Mouse (Mus musculus) retina, embryonic 14.5 days (tissue): ENCODE data around the gene Spag5.

Source experiments
- DNase-seq: peaks from one replicate; pipeline ENCODE4 v3.0.0-alpha.2; 2015; ENCODE audit warnings: low spot score

The Spag5 gene

GRCm38 (mm10) chr11:78301357-78302084 lies at the start of gene Spag5:
TSS of gene Spag5 (plus strand) at chr11:78301529.
- peak; percentile 96 for DNase-seq

GRCm38 (mm10) chr11:78256618-78257017 lies 44.7 kb upstream of the Spag5 start:
- DNase-seq = no peak

- no peak for DNase-seq
These were observed 40.7 kb upstream of the Spag5 start for GRCm38 (mm10) chr11:78260489-78261258.

- peak; percentile 95 for DNase-seq
These were observed 39.7 kb upstream of the Spag5 start, which contains the start of gene 2610507B11Rik for GRCm38 (mm10) chr11:78261380-78262352. TSS of gene 2610507B11Rik (plus strand) at chr11:78261752.

GRCm38 (mm10) chr11:78262550-78262949 lies 38.8 kb upstream of the Spag5 start:
- peak; percentile 78 for DNase-seq

- no peak for DNase-seq
These were observed 35.8 kb upstream of the Spag5 start for GRCm38 (mm10) chr11:78265571-78265970.

GRCm38 (mm10) chr11:78271986-78272385 lies 29.3 kb upstream of the Spag5 start:
- DNase-seq = no peak

GRCm38 (mm10) chr11:78275596-78275995 lies 25.7 kb upstream of the Spag5 start:
- no peak for DNase-seq

- DNase-seq = peak; percentile 11
These were observed 25.2 kb upstream of the Spag5 start for GRCm38 (mm10) chr11:78276169-78276568.

- DNase-seq = no peak
These were observed 22.5 kb upstream of the Spag5 start for GRCm38 (mm10) chr11:78278853-78279252.

GRCm38 (mm10) chr11:78279586-78279985 lies 21.7 kb upstream of the Spag5 start:
- DNase-seq = no peak

- no peak for DNase-seq
These were observed 12.1 kb upstream of the Spag5 start for GRCm38 (mm10) chr11:78289146-78289763.

- DNase-seq = no peak
These were observed 10.7 kb upstream of the Spag5 start, which contains the start of gene BC030499 for GRCm38 (mm10) chr11:78290654-78291053. TSS of gene BC030499 (plus strand) at chr11:78290841.

- no peak for DNase-seq
These were observed 6.7 kb upstream of the Spag5 start for GRCm38 (mm10) chr11:78294585-78294984.

GRCm38 (mm10) chr11:78300917-78301316 lies 412 bp upstream of the Spag5 start:
- peak; percentile 12 for DNase-seq

GRCm38 (mm10) chr11:78305272-78305671 lies 3.9 kb downstream of the Spag5 start:
- no peak for DNase-seq

- peak; percentile 32 for DNase-seq
These were observed 9.7 kb downstream of the Spag5 start for GRCm38 (mm10) chr11:78310861-78311511.

GRCm38 (mm10) chr11:78313662-78314061 lies 12.3 kb downstream of the Spag5 start:
- no peak for DNase-seq

GRCm38 (mm10) chr11:78318411-78318810 lies 17.1 kb downstream of the Spag5 start:
- DNase-seq = no peak

- no peak for DNase-seq
These were observed 20.9 kb downstream of the Spag5 start for GRCm38 (mm10) chr11:78322076-78322831.
